9 mouse cellular contexts compared by ENCODE assay signal in genomic region chr14:43983897-43984296, GRCm38 (mm10). TPM values are rescaled to one million over a fixed set of nuclear protein-coding genes. Genes with fewer than 3 reads are reported as not detected.
DNase-seq lines count a peak whose midpoint lies in the region; ATAC-seq and TF ChIP-seq lines count a peak whose summit lies in the region.
"Had no signal": no experiment of that assay in that cellular context is flagged by ENCODE, and none has a peak within 500 bp of the region (broad histone marks: within the 10 kb centered on the region; RNA-seq: fewer than 3 reads in every experiment).

No protein-coding gene starts in this region.

- H3K27ac ChIP-seq in hindbrain, embryonic 12.5 days, result no peak overlapping the region
- H3K27ac ChIP-seq: embryonic facial prominence, embryonic 15.5 days had no signal

- no peaks in the 10 kb centered on the region for H3K36me3 ChIP-seq in hindbrain, embryonic 12.5 days
- H3K36me3 ChIP-seq: embryonic facial prominence, embryonic 15.5 days had no signal

- CTCF ChIA-PET in Patski (lab: Charles Lee), result no interaction called here

- H3K4me2 ChIP-seq in hindbrain, embryonic 12.5 days (replicated peaks), result no peak overlapping the region
- H3K4me2 ChIP-seq: embryonic facial prominence, embryonic 15.5 days had no signal

- POLR2A ChIA-PET in Patski (lab: Charles Lee), result no interaction called here

- H3K27me3 ChIP-seq in Patski, result no peaks in the 10 kb centered on the region
- H3K27me3 ChIP-seq in hindbrain, embryonic 12.5 days, result no peaks in the 10 kb centered on the region
- H3K27me3 ChIP-seq: embryonic facial prominence, embryonic 15.5 days had no signal

- no peak overlapping the region for H3K4me3 ChIP-seq in hindbrain, embryonic 12.5 days
- H3K4me3 ChIP-seq: embryonic facial prominence, embryonic 15.5 days had no signal

- H3K9me3 ChIP-seq in hindbrain, embryonic 12.5 days (replicated peaks), result no peaks in the 10 kb centered on the region
- H3K9me3 ChIP-seq: embryonic facial prominence, embryonic 15.5 days had no signal

- in situ Hi-C loops in Patski (cut with MboI; ENCODE audit: low pct_unique_long_range_greater_than_20kb), result no loop called here

- no peaks in the 10 kb centered on the region for H3K4me1 ChIP-seq in hindbrain, embryonic 12.5 days
- H3K4me1 ChIP-seq: embryonic facial prominence, embryonic 15.5 days had no signal

- DNase-seq in Patski (ENCODE audit: low read depth, low spot score), result no peak
- DNase-seq in cerebellum, adult 9-11 months, result peak; percentile 3
- DNase-seq in frontal cortex, postnatal 10 days (ENCODE audit: low spot score in 2 of 2), result peak; percentile 10 to 18
- peak; percentile 45 to 63 for DNase-seq in layer of hippocampus, postnatal 10 days (ENCODE audit: low spot score in 2 of 2)
- DNase-seq in lung, postnatal 10 days, result peak; percentile 61
- DNase-seq in ovary, postnatal 36 days (ENCODE audit: low spot score), result peak; percentile 54
- peak; percentile 31 for DNase-seq in urinary bladder, adult 2 months (ENCODE audit: low spot score)

- peak; percentile 88 for ATAC-seq in Patski
- ATAC-seq in hindbrain, embryonic 12.5 days (ENCODE audit: low FRiP score), result peak; percentile 68; the same call in 1 of the 2 replicates

- WGBS in hindbrain, embryonic 12.5 days, result 0% methylated on average over 3 of the region's 4 CpGs

- peak; percentile 61 for TF ChIP-seq CTCF in Patski (IDR thresholded peaks at IDR 0.05)

- H3K9ac ChIP-seq in hindbrain, embryonic 12.5 days, result no peak overlapping the region
- H3K9ac ChIP-seq: embryonic facial prominence, embryonic 15.5 days had no signal

RNA-seq across cellular contexts. Expression of gene Ang6, which starts 18.2 kb away (rescaled TPM):
- not detected for polyA plus RNA-seq in Patski (2021)
- polyA plus RNA-seq in hindbrain, embryonic 12.5 days (2016; fragmentation: Nextera tagmentation; extraction: Ambion mirVana), result not detected in 2 replicates
- total RNA-seq in layer of hippocampus, postnatal 10 days (2021), result not detected
- not detected in 2 replicates for polyA plus RNA-seq in urinary bladder, adult 2 months (2012; rRNA removed)
- polyA plus RNA-seq: embryonic facial prominence, embryonic 15.5 days had no signal

RNA-seq across cellular contexts. Expression of gene Ang5, which starts 27.0 kb away (rescaled TPM):
- not detected for polyA plus RNA-seq in Patski (2021)
- not detected in 2 replicates for polyA plus RNA-seq in hindbrain, embryonic 12.5 days (2016; fragmentation: Nextera tagmentation; extraction: Ambion mirVana)
- total RNA-seq in layer of hippocampus, postnatal 10 days (2021), result not detected
- polyA plus RNA-seq in urinary bladder, adult 2 months (2012; rRNA removed), result not detected in 2 replicates
- polyA plus RNA-seq: embryonic facial prominence, embryonic 15.5 days had no signal

RNA-seq across cellular contexts. Expression of gene Gm8113, which starts 58.7 kb away (rescaled TPM):
- 6.6 TPM for polyA plus RNA-seq in Patski (2021)
- polyA plus RNA-seq in hindbrain, embryonic 12.5 days (2016; fragmentation: Nextera tagmentation; extraction: Ambion mirVana), result 8.1 and 12.1 TPM in 2 replicates
- total RNA-seq in layer of hippocampus, postnatal 10 days (2021), result under 1 TPM; 0.18 to 0.48 TPM
- 4.3 and 5.7 TPM in 2 replicates for polyA plus RNA-seq in urinary bladder, adult 2 months (2012; rRNA removed)
